Mouse (Mus musculus) stomach, adult 2 months (tissue): ENCODE measurements around the gene Itfg2. TPM values are rescaled to one million over a fixed set of nuclear protein-coding genes. Genes with fewer than 3 reads are reported as not detected.

Experiments
- polyA plus RNA-seq: library from polyadenylated mRNA; depleted of rRNA; stranded (reverse); fragments of >200 nt; gene quantifications from 2 replicates; pipeline ENCODE4 v1.2.3, GENCODE M21; 2012; rRNA removed

Itfg2 gene
- polyA plus RNA-seq = 15.3 and 18.5 TPM in 2 replicates

GRCm38 (mm10) chr6:128424269-128425019 lies at the start of gene Itfg2:
Itfg2 (minus strand) TSS chr6:128424931.

GRCm38 (mm10) chr6:128438317-128438870 lies 13.7 kb upstream of the Itfg2 start, which contains the start of gene Fkbp4:
Fkbp4 (minus strand) TSS chr6:128438677.

GRCm38 (mm10) chr6:128398996-128399395 lies 25.7 kb downstream of the Itfg2 start, which contains the start of gene Nrip2:
Nrip2 (plus strand) TSS chr6:128399296.

GRCm38 (mm10) chr6:128375192-128375591 lies 49.5 kb downstream of the Itfg2 start, which contains the start of the genes Tex52 and Gm44596:
Tex52 (plus strand) TSS chr6:128375456.
Gm44596 (plus strand) TSS chr6:128375503.

GRCm38 (mm10) chr6:128362381-128363006 lies 62.2 kb downstream of the Itfg2 start, which contains the start of the genes Rhno1 and Foxm1:
Rhno1 (minus strand) TSS chr6:128362911.
Foxm1 (plus strand) TSS chr6:128362967.

Other genes starting within 250 kb of the Itfg2 start
- gene Tead4, start 124.1 kb downstream of the Itfg2 start, polyA plus RNA-seq = 1.2 and 3.8 TPM in 2 replicates
- 2.4 and 2.6 TPM in 2 replicates for gene Tulp3, start 69.1 kb downstream of the Itfg2 start, polyA plus RNA-seq
- gene Rhno1, start 62.0 kb downstream of the Itfg2 start, polyA plus RNA-seq = 6.5 and 7.6 TPM in 2 replicates
- 4.8 and 5.2 TPM in 2 replicates for gene Foxm1, start 62.0 kb downstream of the Itfg2 start, polyA plus RNA-seq
- 0.10 TPM in 1 of 2 replicates, not detected in the other for gene Tex52, start 49.5 kb downstream of the Itfg2 start, polyA plus RNA-seq
- gene Gm44596, start 49.4 kb downstream of the Itfg2 start, polyA plus RNA-seq = not detected in 2 replicates
- gene Nrip2, start 25.6 kb downstream of the Itfg2 start, polyA plus RNA-seq = 0.60 and 1.5 TPM in 2 replicates
- gene Fkbp4, start 13.7 kb upstream of the Itfg2 start, polyA plus RNA-seq = 59.7 and 151 TPM in 2 replicates
- 0.10 TPM in 1 of 2 replicates, not detected in the other for gene Pzp, start 101.8 kb upstream of the Itfg2 start, polyA plus RNA-seq
- gene A2ml1, start 156.7 kb upstream of the Itfg2 start, polyA plus RNA-seq = not detected in 2 replicates
- 0.10 TPM in 1 of 2 replicates, not detected in the other for gene Klrb1a, start 198.6 kb upstream of the Itfg2 start, polyA plus RNA-seq
- gene Clec2h, start 237.5 kb upstream of the Itfg2 start, polyA plus RNA-seq = 0.04 TPM in 1 of 2 replicates, not detected in the other